Mouse (Mus musculus): ENCODE results near the gene E030018B13Rik.

- TF ChIP-seq CTCF (conservative IDR thresholded peaks at IDR 0.05; ENCODE audit: insufficient read depth, insufficient read length, low read depth, low read length) (no peak), POLR2A (IDR thresholded peaks at IDR 0.05; ENCODE audit: low read depth, low read length) (no peak)
These were observed 2.4 kb downstream of the E030018B13Rik start for GRCm38 (mm10) chr7:63918771-63919768.
